Mouse (Mus musculus): ENCODE measurements around the gene Epor.

GRCm38 (mm10) chr9:21962416-21963059 lies 768 bp downstream of the Epor start:
- TF ChIP-seq POLR2A (IDR thresholded peaks at IDR 0.05; ENCODE audit: insufficient read depth, low read depth, low read length) (no peak), CTCF (IDR thresholded peaks at IDR 0.05) (peak; percentile 50)
